Mouse (Mus musculus): ENCODE results near the gene Plg. TPM values are rescaled to one million over a fixed set of nuclear protein-coding genes. Genes with fewer than 3 reads are reported as not detected.

The Plg gene
- polyA plus RNA-seq, 1 experiment from 2014 or later: 0.88 TPM

DNA sequence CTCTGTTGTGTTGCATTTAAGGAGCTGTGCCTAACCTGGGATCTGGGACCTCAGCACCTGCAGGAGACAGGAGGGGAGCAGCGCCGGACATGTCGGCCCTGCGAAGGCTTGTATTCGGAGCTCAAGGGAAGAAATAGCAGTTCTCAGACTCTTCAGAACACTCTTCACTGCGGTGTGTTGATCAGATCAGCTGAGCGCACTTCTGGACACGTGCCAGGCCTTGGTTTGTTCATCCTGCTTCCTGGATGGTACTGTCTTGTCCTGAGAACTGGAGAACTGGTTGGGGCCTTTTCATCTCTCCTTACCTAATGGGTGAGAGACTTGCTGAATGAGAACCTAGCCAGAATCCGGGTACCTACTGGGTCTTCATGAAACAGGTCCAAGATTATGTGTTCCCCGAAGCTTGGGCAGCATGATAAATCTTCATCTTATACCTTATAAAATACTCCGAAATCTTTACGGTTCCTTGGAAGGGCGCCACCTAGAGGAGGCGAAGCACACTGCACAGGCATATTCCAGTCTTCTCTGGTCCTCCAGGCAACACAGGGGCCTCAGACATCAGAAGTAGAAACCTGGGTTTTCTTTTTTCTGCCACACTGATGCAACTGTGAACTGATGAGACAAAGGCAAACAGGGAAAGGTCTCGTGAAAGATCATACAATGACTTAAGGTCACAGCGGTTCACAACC lies 42.6 kb downstream of the Plg start:
- H3K9me3 ChIP-seq (ENCODE audit: control insufficient read depth, low read length): no peaks in the 10 kb centered on the region
- H3K4me2 ChIP-seq (ENCODE audit: low read length): no peak overlapping the region
- peaks cover 1% of the 10 kb centered on the region; the same call in 1 of the 2 replicates for H3K4me1 ChIP-seq (replicated peaks; ENCODE audit: control insufficient read depth, insufficient read depth, low read length)
- DNase-seq (ENCODE audit: low spot score) (no peak), ATAC-seq (replicated peaks; ENCODE audit: low FRiP score, low TSS enrichment, low read depth) (no peak)
- H3K9ac ChIP-seq (ENCODE audit: low read length): no peak overlapping the region
- H3K4me3 ChIP-seq (ENCODE audit: low read depth, low read length): no peak overlapping the region
- 55% methylated on average over 16 of the region's 16 CpGs for WGBS
- no peaks in the 10 kb centered on the region for H3K36me3 ChIP-seq (ENCODE audit: control insufficient read depth, insufficient read depth, low read length)
- no peak overlapping the region for H3K27ac ChIP-seq (ENCODE audit: low read depth)
- H3K27me3 ChIP-seq (replicated peaks; ENCODE audit: control insufficient read depth, insufficient read depth, low read length): no peaks in the 10 kb centered on the region

DNA sequence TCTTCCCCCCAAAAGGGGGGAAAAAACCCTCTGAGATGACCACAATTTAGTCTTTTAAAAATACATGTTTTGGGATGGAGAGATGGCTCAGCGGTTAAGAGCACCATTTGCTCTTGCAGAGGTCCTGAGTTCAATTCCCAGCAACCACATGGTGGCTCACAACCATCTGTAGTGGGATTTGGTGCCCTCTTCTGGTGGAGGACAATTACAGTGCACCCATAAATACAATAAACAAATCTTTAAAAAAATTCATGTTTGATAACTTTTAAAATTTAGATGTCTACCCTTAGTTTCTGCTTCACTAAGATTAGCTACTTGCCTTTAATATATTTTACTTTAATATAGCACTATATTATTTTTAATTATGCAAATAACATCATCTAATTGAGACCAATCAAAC lies 43.7 kb downstream of the Plg start:
- WGBS: 88% methylated on average over 1 of the region's 1 CpGs
- ATAC-seq (replicated peaks; ENCODE audit: low FRiP score, low TSS enrichment, low read depth): no peak
- Histone ChIP-seq H3K9ac (ENCODE audit: low read length) (no peak overlapping the region), H3K27ac (ENCODE audit: low read depth) (no peak overlapping the region), H3K4me1 (replicated peaks; ENCODE audit: control insufficient read depth, insufficient read depth, low read length) (no peaks in the 10 kb centered on the region), H3K4me2 (ENCODE audit: low read length) (no peak overlapping the region), H3K4me3 (ENCODE audit: low read depth, low read length) (no peak overlapping the region), H3K27me3 (replicated peaks; ENCODE audit: control insufficient read depth, insufficient read depth, low read length) (no peaks in the 10 kb centered on the region), H3K9me3 (ENCODE audit: control insufficient read depth, low read length) (no peaks in the 10 kb centered on the region), H3K36me3 (ENCODE audit: control insufficient read depth, insufficient read depth, low read length) (no peaks in the 10 kb centered on the region)
- DNase-seq (ENCODE audit: low spot score): no peak

DNA sequence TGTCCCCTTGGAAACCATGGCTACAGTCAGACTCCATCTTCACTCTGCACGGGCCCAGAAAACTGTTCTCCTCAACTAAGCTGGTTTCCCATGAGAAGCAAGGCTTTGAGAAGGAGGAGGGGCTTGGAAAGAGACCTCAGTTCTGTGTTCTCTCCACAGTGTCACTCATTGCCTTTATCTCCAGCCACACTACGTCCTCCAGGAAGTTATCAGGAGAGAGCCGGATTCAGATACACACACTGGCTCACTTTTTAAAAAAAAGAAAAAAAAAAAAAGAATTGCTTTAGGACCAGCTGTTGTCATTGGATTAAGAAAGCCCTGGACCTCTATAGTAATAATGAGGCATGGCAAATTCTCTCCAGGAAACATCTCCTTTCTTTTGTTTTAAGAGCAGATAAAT lies 48.7 kb downstream of the Plg start:
- no peak overlapping the region for H3K4me3 ChIP-seq (ENCODE audit: low read depth, low read length)
- no peak overlapping the region for H3K27ac ChIP-seq (ENCODE audit: low read depth)
- H3K36me3 ChIP-seq (ENCODE audit: control insufficient read depth, insufficient read depth, low read length): no peaks in the 10 kb centered on the region
- H3K4me2 ChIP-seq (ENCODE audit: low read length): no peak overlapping the region
- 31% methylated on average over 3 of the region's 3 CpGs for WGBS
- no peaks in the 10 kb centered on the region for H3K9me3 ChIP-seq (ENCODE audit: control insufficient read depth, low read length)
- no peak for ATAC-seq (replicated peaks; ENCODE audit: low FRiP score, low TSS enrichment, low read depth)
- no peaks in the 10 kb centered on the region; the same call in 1 of the 2 replicates for H3K4me1 ChIP-seq (replicated peaks; ENCODE audit: control insufficient read depth, insufficient read depth, low read length)
- no peak for DNase-seq (ENCODE audit: low spot score)
- H3K9ac ChIP-seq (ENCODE audit: low read length): no peak overlapping the region
- no peaks in the 10 kb centered on the region for H3K27me3 ChIP-seq (replicated peaks; ENCODE audit: control insufficient read depth, insufficient read depth, low read length)

DNA sequence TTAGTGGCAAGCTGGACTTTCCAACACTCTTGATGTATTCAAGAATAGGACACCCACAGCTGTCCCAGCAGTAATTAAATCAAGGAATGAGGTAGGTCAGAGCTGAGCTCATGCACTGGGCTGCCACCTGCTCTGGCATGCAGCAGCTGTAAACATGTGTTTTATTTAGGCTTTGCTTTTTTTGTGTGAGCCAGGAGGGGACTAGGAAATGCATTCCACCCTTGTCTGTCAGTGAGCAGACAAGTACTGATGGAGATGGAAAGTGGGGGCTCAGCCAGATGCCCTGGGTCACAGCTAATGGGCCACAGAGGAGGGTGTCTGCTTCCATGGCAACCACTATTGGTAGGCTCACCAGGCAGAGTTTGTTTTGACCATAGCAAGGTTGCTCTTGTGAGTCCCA lies 50.0 kb downstream of the Plg start:
- DNase-seq (ENCODE audit: low spot score) (no peak), ATAC-seq (replicated peaks; ENCODE audit: low FRiP score, low TSS enrichment, low read depth) (no peak)
- H3K4me2 ChIP-seq (ENCODE audit: low read length): no peak overlapping the region
- H3K9me3 ChIP-seq (ENCODE audit: control insufficient read depth, low read length): no peaks in the 10 kb centered on the region
- no peak overlapping the region for H3K4me3 ChIP-seq (ENCODE audit: low read depth, low read length)
- no peak overlapping the region for H3K9ac ChIP-seq (ENCODE audit: low read length)
- H3K4me1 ChIP-seq (replicated peaks; ENCODE audit: control insufficient read depth, insufficient read depth, low read length): no peaks in the 10 kb centered on the region; the same call in 1 of the 2 replicates
- no peak overlapping the region for H3K27ac ChIP-seq (ENCODE audit: low read depth)
- H3K27me3 ChIP-seq (replicated peaks; ENCODE audit: control insufficient read depth, insufficient read depth, low read length): no peaks in the 10 kb centered on the region
- H3K36me3 ChIP-seq (ENCODE audit: control insufficient read depth, insufficient read depth, low read length): no peaks in the 10 kb centered on the region

DNA sequence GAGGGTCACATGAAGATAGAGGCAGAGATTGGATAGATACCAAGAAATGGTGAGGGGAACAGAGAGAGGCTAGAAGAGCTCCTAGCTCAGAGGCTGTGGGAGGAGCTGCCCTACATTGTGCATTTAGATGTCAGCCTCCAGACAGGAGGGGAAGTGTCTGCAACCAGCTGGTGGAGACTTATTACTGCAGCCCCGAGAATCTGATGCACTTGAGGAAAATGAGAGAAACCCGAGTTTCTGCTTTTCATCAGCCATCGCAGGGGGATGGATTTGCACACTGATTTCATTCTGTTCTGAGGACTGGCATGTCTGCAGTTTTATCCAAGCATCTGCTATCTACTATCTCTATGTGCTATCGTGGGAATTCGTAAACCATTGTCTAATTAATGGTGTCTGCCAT lies 53.3 kb downstream of the Plg start:
- no peaks in the 10 kb centered on the region; the same call in 1 of the 2 replicates for H3K4me1 ChIP-seq (replicated peaks; ENCODE audit: control insufficient read depth, insufficient read depth, low read length)
- DNase-seq (ENCODE audit: low spot score): peak; percentile 59
- H3K27ac ChIP-seq (ENCODE audit: low read depth): peak overlapping the region; percentile 72
- no peak overlapping the region for H3K9ac ChIP-seq (ENCODE audit: low read length)
- H3K9me3 ChIP-seq (ENCODE audit: control insufficient read depth, low read length): no peaks in the 10 kb centered on the region
- 13% methylated on average over 5 of the region's 5 CpGs for WGBS
- no peak overlapping the region; the same call in 1 of the 2 replicates for H3K4me2 ChIP-seq (ENCODE audit: low read length)
- no peaks in the 10 kb centered on the region for H3K36me3 ChIP-seq (ENCODE audit: control insufficient read depth, insufficient read depth, low read length)
- H3K4me3 ChIP-seq (ENCODE audit: low read depth, low read length): no peak overlapping the region
- no peaks in the 10 kb centered on the region for H3K27me3 ChIP-seq (replicated peaks; ENCODE audit: control insufficient read depth, insufficient read depth, low read length)
- peak; percentile 69 for ATAC-seq (replicated peaks; ENCODE audit: low FRiP score, low TSS enrichment, low read depth)

DNA sequence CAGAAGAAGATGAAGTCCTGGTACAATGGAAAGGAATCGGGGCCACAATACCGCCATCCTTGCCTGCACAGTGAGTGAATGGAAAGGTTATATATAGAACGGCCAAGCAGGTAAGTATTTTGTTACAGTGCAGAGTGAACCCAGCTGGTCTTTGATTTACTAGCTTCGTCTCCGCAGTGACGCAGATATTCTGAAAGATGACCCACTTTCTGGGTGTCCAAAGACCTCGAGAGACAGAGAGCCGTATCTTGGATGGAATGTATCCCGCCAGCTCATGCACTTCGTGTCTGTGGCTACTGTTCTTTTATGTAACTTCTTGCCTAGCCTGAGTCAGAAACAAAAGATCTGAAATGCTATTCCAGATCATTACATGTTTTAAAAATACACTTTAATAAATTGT lies 59.4 kb downstream of the Plg start:
- Histone ChIP-seq H3K9ac (ENCODE audit: low read length) (no peak overlapping the region), H3K4me3 (ENCODE audit: low read depth, low read length) (no peak overlapping the region), H3K27ac (ENCODE audit: low read depth) (no peak overlapping the region), H3K36me3 (ENCODE audit: control insufficient read depth, insufficient read depth, low read length) (no peaks in the 10 kb centered on the region), H3K4me1 (replicated peaks; ENCODE audit: control insufficient read depth, insufficient read depth, low read length) (no peaks in the 10 kb centered on the region), H3K9me3 (ENCODE audit: control insufficient read depth, low read length) (peaks cover 4% of the 10 kb centered on the region; the same call in 1 of the 2 replicates), H3K27me3 (replicated peaks; ENCODE audit: control insufficient read depth, insufficient read depth, low read length) (no peaks in the 10 kb centered on the region), H3K4me2 (ENCODE audit: low read length) (no peak overlapping the region)
- DNase-seq (ENCODE audit: low spot score) (no peak), ATAC-seq (replicated peaks; ENCODE audit: low FRiP score, low TSS enrichment, low read depth) (no peak)
- 72% methylated on average over 10 of the region's 10 CpGs for WGBS

DNA sequence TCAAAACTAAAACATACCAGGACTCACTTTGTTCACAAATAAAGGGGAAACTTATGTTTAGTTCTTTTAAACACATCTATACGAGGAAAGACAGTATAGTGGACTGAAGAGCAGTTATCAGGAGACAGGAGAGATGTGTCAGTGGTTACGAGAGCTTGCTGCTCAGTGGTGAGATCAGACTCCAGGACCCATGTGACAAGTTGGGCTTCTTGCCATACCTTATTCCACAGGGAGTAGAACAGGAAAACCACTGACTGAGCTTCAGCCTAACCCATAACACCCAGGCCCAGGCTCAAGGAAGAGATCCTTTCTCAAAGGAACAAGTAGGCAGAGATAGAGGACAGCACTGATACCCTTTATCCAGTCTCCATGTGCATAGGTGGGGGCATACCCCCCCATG lies 66.2 kb downstream of the Plg start:
- no peaks in the 10 kb centered on the region for H3K4me1 ChIP-seq (replicated peaks; ENCODE audit: control insufficient read depth, insufficient read depth, low read length)
- no peaks in the 10 kb centered on the region for H3K36me3 ChIP-seq (ENCODE audit: control insufficient read depth, insufficient read depth, low read length)
- H3K4me3 ChIP-seq (ENCODE audit: low read depth, low read length): no peak overlapping the region
- no peaks in the 10 kb centered on the region for H3K27me3 ChIP-seq (replicated peaks; ENCODE audit: control insufficient read depth, insufficient read depth, low read length)
- no peak overlapping the region for H3K4me2 ChIP-seq (ENCODE audit: low read length)
- DNase-seq (ENCODE audit: low spot score) (no peak), ATAC-seq (replicated peaks; ENCODE audit: low FRiP score, low TSS enrichment, low read depth) (no peak)
- WGBS: 54% methylated on average over 2 of the region's 2 CpGs
- H3K9me3 ChIP-seq (ENCODE audit: control insufficient read depth, low read length): peaks cover 4% of the 10 kb centered on the region; the same call in 1 of the 2 replicates
- H3K27ac ChIP-seq (ENCODE audit: low read depth): no peak overlapping the region
- H3K9ac ChIP-seq (ENCODE audit: low read length): no peak overlapping the region

DNA sequence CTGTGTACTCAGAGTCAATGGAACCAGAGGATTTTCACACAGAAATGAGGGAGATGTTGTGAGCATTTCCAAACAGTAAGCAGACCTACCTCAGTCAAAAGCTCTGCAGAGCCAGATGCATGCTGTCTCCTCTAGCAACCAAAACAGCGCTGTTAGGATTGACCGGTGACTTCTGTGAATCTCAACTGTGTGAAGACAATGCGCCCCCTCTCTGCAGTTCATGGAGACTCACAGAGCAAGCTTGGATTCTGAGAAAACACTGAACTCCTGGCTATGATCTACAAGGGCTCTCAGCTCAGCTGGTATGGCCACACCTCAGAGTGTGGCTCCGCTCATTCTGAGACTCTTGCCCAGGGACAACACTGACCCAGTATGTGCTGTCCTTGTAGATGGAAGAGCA lies 72.8 kb downstream of the Plg start:
- no peaks in the 10 kb centered on the region for H3K9me3 ChIP-seq (ENCODE audit: control insufficient read depth, low read length)
- H3K27me3 ChIP-seq (replicated peaks; ENCODE audit: control insufficient read depth, insufficient read depth, low read length): no peaks in the 10 kb centered on the region
- no peaks in the 10 kb centered on the region for H3K36me3 ChIP-seq (ENCODE audit: control insufficient read depth, insufficient read depth, low read length)
- no peak overlapping the region for H3K4me2 ChIP-seq (ENCODE audit: low read length)
- 0 out of 2 replicates have a peak, but pooled peaks have one; percentile 22 for ATAC-seq (replicated peaks; ENCODE audit: low FRiP score, low TSS enrichment, low read depth)
- peaks cover 5% of the 10 kb centered on the region; the same call in 1 of the 2 replicates for H3K4me1 ChIP-seq (replicated peaks; ENCODE audit: control insufficient read depth, insufficient read depth, low read length)
- 36% methylated on average over 4 of the region's 4 CpGs for WGBS
- no peak for DNase-seq (ENCODE audit: low spot score)
- H3K9ac ChIP-seq (ENCODE audit: low read length): no peak overlapping the region
- no peak overlapping the region for H3K27ac ChIP-seq (ENCODE audit: low read depth)
- H3K4me3 ChIP-seq (ENCODE audit: low read depth, low read length): no peak overlapping the region
